Mouse (Mus musculus) heart, embryonic 15.5 days (tissue): ENCODE measurements around the gene St3gal3. TPM values are rescaled to one million over a fixed set of nuclear protein-coding genes. Genes with fewer than 3 reads are reported as not detected.
A peak's percentile ranks its signal among the peaks of the same experiment; 100 is the strongest.

Source experiments
- ATAC-seq: fragments of 200-750 bp; cut with Nextera tagmentation; replicated peaks from 2 replicates; pipeline ENCODE4 v1.8.0; 2017; ENCODE audit warnings: low read depth, moderate TSS enrichment; ENCODE audit not compliant: insufficient number of reproducible peaks, insufficient read depth, low FRiP score
- H3K27ac ChIP-seq: fragments of 300-500 bp; sonication (generic); 2 replicates; pipeline ENCODE4 v1.5.1; 2015; ENCODE audit warnings: mild to moderate bottlenecking, inconsistent platforms
- H3K27me3 ChIP-seq: fragments of 300-500 bp; sonication (generic); 2 replicates; pipeline ENCODE4 v1.6.1; 2015; ENCODE audit warnings: inconsistent platforms
- H3K36me3 ChIP-seq: fragments of 300-500 bp; sonication (generic); 2 replicates; pipeline ENCODE4 v1.6.1; 2015; ENCODE audit warnings: mild to moderate bottlenecking, inconsistent platforms
- H3K4me1 ChIP-seq: fragments of 300-500 bp; sonication (generic); replicated peaks from 2 replicates; pipeline ENCODE4 v1.6.1; 2015; ENCODE audit warnings: inconsistent platforms
- H3K4me2 ChIP-seq: fragments of 300-500 bp; sonication (generic); 2 replicates; pipeline ENCODE4 v1.6.1; 2015; ENCODE audit warnings: inconsistent platforms, mild to moderate bottlenecking, moderate library complexity
- H3K4me3 ChIP-seq: fragments of 300-500 bp; sonication (generic); 2 replicates; pipeline ENCODE4 v1.5.1; 2015; ENCODE audit warnings: mild to moderate bottlenecking, inconsistent platforms
- H3K9ac ChIP-seq: fragments of 300-500 bp; sonication (generic); 2 replicates; pipeline ENCODE4 v1.6.1; 2015; ENCODE audit warnings: mild to moderate bottlenecking, inconsistent platforms
- H3K9me3 ChIP-seq: fragments of 300-500 bp; sonication (generic); replicated peaks from 2 replicates; pipeline ENCODE4 v1.6.1; 2016; ENCODE audit warnings: inconsistent platforms
- WGBS: fragments of 180-500 bp; shearing (Covaris S2); methylation state at CpG from one replicate; pipeline ENCODE4 v1.1.7; 2015; ENCODE audit warnings: mixed read lengths; 5-methylcytosine and 5-hydroxymethylcytosine counted together
- polyA plus RNA-seq: library from polyadenylated mRNA; unstranded; fragments of >200 nt; fragmentation: Nextera tagmentation; extraction: Ambion mirVana; gene quantifications from 2 replicates; pipeline ENCODE4 v1.2.1, GENCODE M21; 2015

Gene St3gal3
- polyA plus RNA-seq, 1 experiment from 2014 or later: 7.5 TPM

DNA sequence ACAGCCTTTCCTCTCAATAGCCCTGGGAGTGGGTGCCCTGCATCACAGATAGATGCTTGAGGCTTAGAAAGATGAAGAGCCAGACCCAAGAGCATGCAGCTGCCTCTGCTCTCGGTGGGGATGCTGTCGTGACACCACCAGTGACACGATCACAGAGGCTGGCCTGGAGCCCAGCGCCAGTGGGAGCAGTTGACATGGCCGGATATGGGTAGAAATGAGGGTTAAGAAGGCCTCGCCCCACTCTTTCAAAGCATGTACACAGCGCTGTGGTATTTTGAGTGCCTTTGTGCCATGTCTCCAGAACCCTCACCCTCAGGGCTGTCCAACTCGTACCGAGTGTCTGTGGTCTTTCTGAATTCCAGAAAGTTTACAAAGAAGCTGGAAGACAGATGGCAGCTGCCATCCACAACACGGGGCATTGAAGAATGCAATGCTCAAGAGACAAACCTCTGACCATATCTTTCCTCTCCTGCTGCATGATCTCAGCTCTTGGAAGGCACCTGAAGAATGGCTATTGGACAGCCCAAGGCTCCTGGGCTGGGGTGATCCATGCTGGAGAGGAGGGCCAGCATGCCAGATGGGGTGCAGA is 118.3 kb downstream of the St3gal3 start:
- H3K4me2 ChIP-seq: no peak overlapping the region
- ATAC-seq: no peak
- no peaks in the 10 kb centered on the region for H3K27me3 ChIP-seq
- no peaks in the 10 kb centered on the region for H3K36me3 ChIP-seq
- no peaks in the 10 kb centered on the region for H3K9me3 ChIP-seq
- no peak overlapping the region for H3K9ac ChIP-seq
- 66% methylated on average over 10 of the region's 10 CpGs for WGBS
- H3K27ac ChIP-seq: no peak overlapping the region
- H3K4me1 ChIP-seq: peaks cover 19% of the 10 kb centered on the region
- no peak overlapping the region for H3K4me3 ChIP-seq

DNA sequence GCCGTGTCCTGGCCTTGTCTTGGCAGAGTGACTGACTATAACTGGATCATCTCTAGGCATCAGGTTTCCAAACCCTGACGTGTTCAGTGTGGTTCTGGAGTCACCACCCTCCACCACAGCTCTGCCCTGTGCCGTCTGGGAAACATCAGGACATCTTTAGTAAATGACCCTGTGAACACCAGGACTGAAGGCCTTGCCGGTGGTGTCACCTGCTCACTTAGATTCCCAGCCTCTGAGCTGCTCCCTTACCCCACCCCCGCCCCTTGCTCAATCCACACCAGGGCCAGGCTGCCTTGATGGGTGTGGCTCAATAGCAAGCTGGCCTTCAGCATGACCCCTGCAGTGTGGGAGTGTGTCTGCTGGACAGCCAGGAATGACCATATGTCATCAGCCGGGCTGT is 119.1 kb downstream of the St3gal3 start:
- Histone ChIP-seq H3K36me3 (no peaks in the 10 kb centered on the region), H3K27ac (no peak overlapping the region), H3K9me3 (no peaks in the 10 kb centered on the region), H3K4me3 (no peak overlapping the region), H3K4me2 (no peak overlapping the region), H3K9ac (no peak overlapping the region), H3K4me1 (peaks cover 19% of the 10 kb centered on the region), H3K27me3 (no peaks in the 10 kb centered on the region)
- 0 out of 2 replicates have a peak, but pooled peaks have one; percentile 12 for ATAC-seq
- 45% methylated on average over 6 of the region's 6 CpGs for WGBS

DNA sequence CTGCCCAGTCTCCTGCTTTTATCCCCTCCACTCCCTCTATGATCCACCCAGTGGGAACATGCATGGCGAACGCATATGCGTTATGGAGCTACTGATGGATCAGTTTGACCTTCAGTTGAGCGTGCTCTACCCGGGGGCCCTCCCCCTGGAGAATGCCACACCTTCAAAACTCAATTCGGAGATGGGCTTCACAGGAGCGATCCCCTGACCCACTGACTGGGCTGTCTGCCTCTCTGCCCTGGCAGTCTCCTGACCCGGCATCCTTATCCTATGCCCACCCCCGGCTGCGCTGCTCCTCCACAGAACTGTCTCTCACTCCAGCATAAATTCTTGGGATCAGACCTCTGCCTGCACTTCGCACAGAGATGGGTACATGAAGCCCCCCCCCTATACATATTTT is 119.6 kb downstream of the St3gal3 start:
- Histone ChIP-seq H3K4me3 (no peak overlapping the region), H3K9ac (no peak overlapping the region), H3K36me3 (no peaks in the 10 kb centered on the region), H3K4me2 (no peak overlapping the region), H3K27ac (no peak overlapping the region), H3K9me3 (no peaks in the 10 kb centered on the region), H3K4me1 (peaks cover 19% of the 10 kb centered on the region), H3K27me3 (no peaks in the 10 kb centered on the region)
- no peak for ATAC-seq
- WGBS: 84% methylated on average over 11 of the region's 11 CpGs

DNA sequence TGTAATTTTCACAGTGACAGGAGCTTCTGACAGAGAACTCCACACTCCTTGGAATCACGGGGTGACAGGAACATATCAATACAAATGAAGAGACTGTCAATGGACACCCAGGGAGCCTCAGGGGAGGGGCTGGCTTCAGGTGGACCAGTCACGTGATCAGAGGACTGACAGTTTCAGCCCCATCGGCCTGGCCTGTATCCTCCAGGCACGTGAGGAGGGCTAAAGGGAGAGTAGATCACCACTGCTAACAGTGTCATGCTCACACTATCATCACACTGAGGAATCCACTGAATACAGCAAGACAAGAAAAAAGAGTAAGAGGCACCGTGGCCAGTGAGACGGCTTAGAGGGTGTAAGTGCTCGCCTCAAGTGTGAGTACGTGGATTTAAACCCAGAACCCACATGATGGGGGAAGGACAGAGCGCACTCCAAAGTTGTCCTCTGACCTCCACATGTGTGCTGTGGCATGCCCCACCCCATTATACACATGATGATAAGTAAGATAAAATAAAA is 124.0 kb downstream of the St3gal3 start:
- no peak for ATAC-seq
- no peaks in the 10 kb centered on the region for H3K9me3 ChIP-seq
- no peak overlapping the region for H3K4me3 ChIP-seq
- H3K9ac ChIP-seq: no peak overlapping the region
- H3K36me3 ChIP-seq: no peaks in the 10 kb centered on the region
- H3K27me3 ChIP-seq: no peaks in the 10 kb centered on the region
- H3K27ac ChIP-seq: no peak overlapping the region
- WGBS: 79% methylated on average over 9 of the region's 9 CpGs
- no peak overlapping the region for H3K4me2 ChIP-seq
- peaks cover 11% of the 10 kb centered on the region for H3K4me1 ChIP-seq

DNA sequence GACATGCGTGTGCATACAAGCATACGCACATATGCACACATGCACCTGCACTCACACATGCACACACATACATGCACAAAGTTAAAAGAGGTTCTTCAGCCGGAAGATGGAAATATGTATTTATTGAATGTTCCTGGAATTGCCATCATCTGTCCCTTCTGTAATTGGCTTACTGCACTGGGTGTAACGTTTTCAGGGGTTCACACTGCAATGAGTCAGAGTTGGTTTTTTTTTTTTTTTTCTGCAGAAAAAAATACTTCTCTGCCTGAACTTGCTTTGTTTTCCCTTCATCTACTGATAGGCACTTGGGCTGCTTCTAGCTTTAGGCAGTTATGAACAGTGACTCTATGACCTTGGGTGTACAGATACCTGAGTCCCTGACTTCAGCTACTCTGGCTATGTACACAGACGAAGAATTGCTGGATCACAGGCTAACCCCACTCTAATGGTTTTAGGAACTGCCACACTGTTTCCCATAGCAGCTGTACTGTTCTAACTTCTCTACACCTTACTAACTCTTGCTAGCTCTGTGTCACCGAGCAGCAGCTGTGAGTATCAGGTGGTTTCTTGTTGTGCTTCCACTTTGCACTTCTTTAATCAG is 126.2 kb downstream of the St3gal3 start:
- Histone ChIP-seq H3K27me3 (no peaks in the 10 kb centered on the region), H3K4me3 (no peak overlapping the region), H3K36me3 (no peaks in the 10 kb centered on the region), H3K4me2 (no peak overlapping the region), H3K9ac (no peak overlapping the region), H3K27ac (no peak overlapping the region), H3K9me3 (no peaks in the 10 kb centered on the region), H3K4me1 (peaks cover 9% of the 10 kb centered on the region)
- WGBS: 58% methylated on average over 6 of the region's 6 CpGs
- ATAC-seq: no peak

DNA sequence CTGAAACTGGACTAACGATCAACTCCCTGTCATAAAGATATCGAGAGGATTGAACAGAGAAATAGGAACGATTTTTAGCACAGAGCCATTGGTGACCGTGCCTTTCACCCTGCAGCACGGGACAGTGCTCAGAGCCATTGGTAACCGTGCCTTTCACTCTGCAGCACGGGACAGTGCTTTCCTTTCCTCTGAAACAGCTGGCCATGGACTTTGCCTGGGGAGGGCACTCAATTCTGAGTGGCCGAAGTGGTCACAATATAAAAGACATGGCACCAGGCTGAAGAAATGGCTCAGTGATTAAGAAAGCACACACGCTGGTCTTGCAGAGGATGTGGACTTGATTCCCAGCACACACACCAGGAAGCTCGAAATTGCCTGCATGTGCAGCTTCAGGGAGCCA is 133.4 kb downstream of the St3gal3 start:
- peaks cover 39% of the 10 kb centered on the region for H3K4me1 ChIP-seq
- no peak overlapping the region for H3K4me3 ChIP-seq
- H3K27ac ChIP-seq: no peak overlapping the region
- H3K4me2 ChIP-seq: no peak overlapping the region
- ATAC-seq: no peak
- no peaks in the 10 kb centered on the region for H3K9me3 ChIP-seq
- no peaks in the 10 kb centered on the region for H3K36me3 ChIP-seq
- no peaks in the 10 kb centered on the region for H3K27me3 ChIP-seq
- WGBS: 84% methylated on average over 10 of the region's 10 CpGs
- H3K9ac ChIP-seq: no peak overlapping the region

DNA sequence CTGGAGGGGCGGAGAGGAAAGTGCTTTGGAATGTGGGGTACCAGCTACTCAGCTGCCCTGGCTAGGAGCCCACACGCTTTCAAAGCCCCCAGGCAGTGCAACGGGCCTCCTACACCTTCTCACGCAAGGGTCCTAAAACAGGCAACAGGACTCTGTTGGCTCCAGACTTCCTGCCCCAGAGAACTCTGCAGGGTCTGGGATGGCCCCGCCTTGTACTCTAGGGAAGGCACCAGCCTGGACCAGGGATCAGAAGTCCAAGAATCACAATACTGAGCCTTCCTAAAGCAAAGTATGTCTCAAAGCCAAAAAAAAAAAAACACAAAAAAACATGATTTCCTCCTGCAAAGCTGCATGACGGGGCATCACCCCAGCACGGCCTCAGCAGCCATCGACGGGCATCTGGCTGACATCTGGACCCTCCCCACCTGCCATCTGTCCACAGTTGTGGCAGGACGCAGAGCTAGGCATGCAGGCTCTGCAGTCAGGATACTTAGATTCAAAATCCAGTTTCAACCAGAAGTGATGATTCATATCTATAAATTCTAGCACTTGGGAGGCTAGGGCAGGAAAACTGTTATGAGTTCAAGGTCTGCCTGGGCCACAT is 134.0 kb downstream of the St3gal3 start:
- H3K4me2 ChIP-seq: no peak overlapping the region
- H3K4me1 ChIP-seq: peaks cover 39% of the 10 kb centered on the region
- no peaks in the 10 kb centered on the region for H3K9me3 ChIP-seq
- no peaks in the 10 kb centered on the region for H3K36me3 ChIP-seq
- H3K4me3 ChIP-seq: no peak overlapping the region
- WGBS: 44% methylated on average over 10 of the region's 10 CpGs
- no peak overlapping the region for H3K9ac ChIP-seq
- no peaks in the 10 kb centered on the region for H3K27me3 ChIP-seq
- ATAC-seq: no peak
- H3K27ac ChIP-seq: peak overlapping the region; percentile 34; the same call in 1 of the 2 replicates

DNA sequence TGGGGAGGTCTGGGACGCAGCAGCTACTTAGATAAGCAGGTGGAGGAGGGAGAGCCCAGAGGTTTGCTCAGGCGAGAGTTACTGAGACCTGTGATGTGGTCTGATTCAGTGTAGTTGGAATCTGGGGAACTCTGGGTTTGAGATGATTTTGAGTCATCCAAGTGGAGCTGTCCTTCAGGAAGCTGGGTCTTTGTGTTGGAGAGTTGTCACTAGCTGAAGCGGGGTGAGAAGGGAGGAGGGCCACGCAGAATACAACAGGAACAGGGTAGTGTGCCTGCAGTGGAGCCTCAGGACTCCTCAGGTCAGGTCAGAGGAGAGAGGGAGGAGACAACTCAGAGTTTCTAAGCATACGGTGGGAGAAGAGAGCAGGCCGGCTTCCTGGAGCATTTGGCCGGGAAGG is 134.8 kb downstream of the St3gal3 start:
- no peak overlapping the region; the same call in 1 of the 2 replicates for H3K27ac ChIP-seq
- H3K9me3 ChIP-seq: no peaks in the 10 kb centered on the region
- no peaks in the 10 kb centered on the region for H3K27me3 ChIP-seq
- no peak overlapping the region for H3K4me3 ChIP-seq
- no peak overlapping the region for H3K4me2 ChIP-seq
- peaks cover 39% of the 10 kb centered on the region for H3K4me1 ChIP-seq
- no peaks in the 10 kb centered on the region for H3K36me3 ChIP-seq
- ATAC-seq: no peak
- 47% methylated on average over 7 of the region's 7 CpGs for WGBS
- H3K9ac ChIP-seq: no peak overlapping the region

DNA sequence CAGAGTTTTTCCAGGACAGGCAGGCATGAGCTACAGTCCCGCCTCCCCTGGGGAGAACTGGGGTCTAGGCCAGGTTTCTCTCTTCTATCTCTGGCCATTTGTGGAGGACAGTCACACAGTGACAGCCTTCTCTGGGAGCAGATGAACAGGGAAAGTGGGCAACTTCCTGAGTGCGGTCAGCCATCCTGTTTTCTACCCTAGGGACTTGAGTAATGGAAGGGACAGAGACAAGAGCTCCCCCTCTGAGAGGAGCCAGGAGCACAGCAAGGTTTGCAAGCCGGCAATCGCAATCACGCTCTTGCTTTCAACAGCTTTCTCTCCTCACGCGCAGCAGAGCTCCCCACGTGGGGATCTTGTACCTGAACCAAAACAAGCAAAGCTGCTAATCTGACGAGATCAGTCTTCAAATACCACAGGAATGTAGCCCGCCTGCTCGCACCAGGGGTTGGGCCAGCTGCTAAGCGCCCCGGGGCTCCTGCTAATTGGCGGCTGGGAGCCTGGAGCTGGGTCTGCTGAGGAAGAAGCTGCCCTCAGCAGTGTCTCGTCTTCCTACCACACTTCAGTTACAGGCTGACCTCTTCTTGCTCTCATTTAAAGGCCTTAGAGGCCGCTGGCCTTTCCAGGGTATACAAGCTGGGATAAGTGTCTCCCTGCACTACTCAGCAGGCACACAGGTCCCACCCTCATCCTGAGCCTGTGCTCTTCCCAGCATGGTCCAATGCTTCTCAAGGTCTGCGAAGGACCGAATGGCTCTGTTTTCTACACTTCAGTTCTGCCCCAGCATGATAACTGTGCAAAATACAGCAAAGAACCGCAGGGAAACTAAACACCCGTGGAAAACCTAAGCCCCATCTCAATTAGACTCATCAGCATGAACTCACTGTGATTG is 137.1 kb downstream of the St3gal3 start:
- Histone ChIP-seq H3K9ac (no peak overlapping the region), H3K4me1 (peaks cover 39% of the 10 kb centered on the region), H3K36me3 (no peaks in the 10 kb centered on the region), H3K27ac (peak overlapping the region; percentile 48), H3K9me3 (no peaks in the 10 kb centered on the region), H3K4me3 (0 out of 2 replicates have a peak overlapping the region, but pooled peaks have one; percentile 3), H3K4me2 (peak overlapping the region; percentile 48), H3K27me3 (no peaks in the 10 kb centered on the region)
- WGBS: 13% methylated on average over 20 of the region's 20 CpGs
- ATAC-seq: peak; percentile 54

DNA sequence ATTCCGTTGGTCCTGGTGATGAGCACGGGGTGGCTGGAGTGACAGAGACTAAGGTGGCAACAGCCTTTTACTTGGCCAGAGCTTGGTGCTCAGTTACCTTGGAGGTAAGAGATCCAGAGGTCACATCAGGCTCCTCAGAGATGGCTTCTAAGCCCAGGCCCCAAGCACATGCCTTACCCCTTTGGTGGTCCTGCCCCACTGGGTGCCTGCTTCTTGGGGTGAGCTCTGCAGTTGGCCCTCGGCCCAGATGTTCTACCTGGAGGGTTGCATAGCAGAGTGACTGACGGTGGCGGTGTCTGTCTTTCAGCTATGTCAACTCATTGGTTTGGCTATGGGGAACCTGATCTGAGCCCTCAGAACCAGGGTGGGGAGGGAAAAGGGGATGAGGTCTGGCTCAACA is 138.0 kb downstream of the St3gal3 start:
- WGBS: 86% methylated on average over 5 of the region's 5 CpGs

DNA sequence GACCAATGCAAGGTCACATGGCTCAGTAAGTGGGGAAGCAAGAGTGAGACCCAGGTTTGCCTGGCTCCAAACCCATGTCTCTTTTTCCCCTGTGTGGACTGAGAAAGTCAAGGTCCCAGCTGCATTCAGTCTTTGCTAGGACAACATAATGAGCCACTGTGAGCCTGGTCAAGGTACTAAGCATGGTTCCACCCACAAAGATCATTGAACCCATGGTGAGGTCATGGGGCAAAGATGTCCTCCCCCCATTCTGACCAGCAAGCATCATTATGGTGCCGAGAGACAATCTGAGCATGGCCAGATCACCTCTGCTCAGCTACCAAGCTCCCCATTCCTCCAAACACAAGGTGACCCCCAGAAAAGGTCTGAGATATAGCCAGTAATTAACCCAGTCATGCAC is 139.3 kb downstream of the St3gal3 start:
- 100% methylated on average over 1 of the region's 1 CpGs for WGBS

More for the DNA sequence above, 138.0 kb downstream of the St3gal3 start:
- no peaks in the 10 kb centered on the region for H3K27me3 ChIP-seq
- H3K4me3 ChIP-seq: no peak overlapping the region
- ATAC-seq: no peak
- no peaks in the 10 kb centered on the region for H3K9me3 ChIP-seq
- peaks cover 39% of the 10 kb centered on the region for H3K4me1 ChIP-seq
- H3K36me3 ChIP-seq: no peaks in the 10 kb centered on the region
- no peak overlapping the region for H3K4me2 ChIP-seq
- H3K9ac ChIP-seq: no peak overlapping the region
- peak overlapping the region; percentile 48; the same call in 1 of the 2 replicates for H3K27ac ChIP-seq

More for the DNA sequence above, 139.3 kb downstream of the St3gal3 start:
- Histone ChIP-seq H3K9me3 (no peaks in the 10 kb centered on the region), H3K27ac (no peak overlapping the region), H3K36me3 (no peaks in the 10 kb centered on the region), H3K4me3 (no peak overlapping the region), H3K27me3 (no peaks in the 10 kb centered on the region), H3K4me1 (peaks cover 36% of the 10 kb centered on the region), H3K4me2 (no peak overlapping the region), H3K9ac (no peak overlapping the region)
- no peak for ATAC-seq
